Mouse (Mus musculus): Measurements from ENCODE around the gene Hdac9. TPM values are rescaled to one million over a fixed set of nuclear protein-coding genes. Genes with fewer than 3 reads are reported as not detected.
A peak's percentile ranks its signal among the peaks of the same experiment; 100 is the strongest.

The Hdac9 gene
- polyA plus RNA-seq, 1 experiment: 6.0 TPM

GRCm38 (mm10) chr12:34528201-34529164, 388.4 kb downstream of the Hdac9 start:
- H3K27ac ChIP-seq (ENCODE audit: insufficient read depth, low read length): peak overlapping the region; percentile 85
- peaks cover 4% of the 10 kb centered on the region; the same call in 1 of the 2 replicates for H3K4me1 ChIP-seq (ENCODE audit: control insufficient read depth, insufficient read depth, low read length)
- H3K4me3 ChIP-seq (ENCODE audit: insufficient read depth, low read length): 0 out of 2 replicates have a peak overlapping the region, but pooled peaks have one; percentile 10
- TF ChIP-seq CTCF (IDR thresholded peaks at IDR 0.05; ENCODE audit: borderline replicate concordance, insufficient read depth, low read length): no peak
- no peak for TF ChIP-seq POLR2A (IDR thresholded peaks at IDR 0.05; ENCODE audit: low read depth, low read length)

- H3K4me1 ChIP-seq (ENCODE audit: control insufficient read depth, insufficient read depth, low read length): peaks cover 4% of the 10 kb centered on the region; the same call in 1 of the 2 replicates
- H3K27ac ChIP-seq (ENCODE audit: insufficient read depth, low read length): peak overlapping the region; percentile 85; the same call in 1 of the 2 replicates
- no peak for TF ChIP-seq CTCF (IDR thresholded peaks at IDR 0.05; ENCODE audit: borderline replicate concordance, insufficient read depth, low read length)
- TF ChIP-seq POLR2A (IDR thresholded peaks at IDR 0.05; ENCODE audit: low read depth, low read length): no peak
- no peak overlapping the region for H3K4me3 ChIP-seq (ENCODE audit: insufficient read depth, low read length)
Observed at GRCm38 (mm10) chr12:34527761-34528160, 389.1 kb downstream of the Hdac9 start.

- Histone ChIP-seq H3K27ac (ENCODE audit: insufficient read depth, low read length) (peak overlapping the region; percentile 52; the same call in 1 of the 2 replicates), H3K4me3 (ENCODE audit: insufficient read depth, low read length) (no peak overlapping the region), H3K4me1 (ENCODE audit: control insufficient read depth, insufficient read depth, low read length) (no peaks in the 10 kb centered on the region)
- no peak for TF ChIP-seq POLR2A (IDR thresholded peaks at IDR 0.05; ENCODE audit: low read depth, low read length)
- no peak for TF ChIP-seq CTCF (IDR thresholded peaks at IDR 0.05; ENCODE audit: borderline replicate concordance, insufficient read depth, low read length)
Observed at GRCm38 (mm10) chr12:34521468-34521867, 395.4 kb downstream of the Hdac9 start.

GRCm38 (mm10) chr12:34516769-34517562, 399.9 kb downstream of the Hdac9 start:
- Histone ChIP-seq H3K4me1 (ENCODE audit: control insufficient read depth, insufficient read depth, low read length) (no peaks in the 10 kb centered on the region), H3K4me3 (ENCODE audit: insufficient read depth, low read length) (no peak overlapping the region), H3K27ac (ENCODE audit: insufficient read depth, low read length) (no peak overlapping the region)
- TF ChIP-seq CTCF (IDR thresholded peaks at IDR 0.05; ENCODE audit: borderline replicate concordance, insufficient read depth, low read length) (no peak), POLR2A (IDR thresholded peaks at IDR 0.05; ENCODE audit: low read depth, low read length) (no peak)

- TF ChIP-seq CTCF (IDR thresholded peaks at IDR 0.05; ENCODE audit: borderline replicate concordance, insufficient read depth, low read length): no peak
- TF ChIP-seq POLR2A (IDR thresholded peaks at IDR 0.05; ENCODE audit: low read depth, low read length): no peak
- no peak overlapping the region for H3K27ac ChIP-seq (ENCODE audit: insufficient read depth, low read length)
- no peak overlapping the region for H3K4me3 ChIP-seq (ENCODE audit: insufficient read depth, low read length)
- H3K4me1 ChIP-seq (ENCODE audit: control insufficient read depth, insufficient read depth, low read length): no peaks in the 10 kb centered on the region
Observed at GRCm38 (mm10) chr12:34506345-34506744, 410.6 kb downstream of the Hdac9 start.

- Histone ChIP-seq H3K27ac (ENCODE audit: insufficient read depth, low read length) (peak overlapping the region; percentile 97), H3K4me1 (ENCODE audit: control insufficient read depth, insufficient read depth, low read length) (peaks cover 6% of the 10 kb centered on the region), H3K4me3 (ENCODE audit: insufficient read depth, low read length) (no peak overlapping the region)
- TF ChIP-seq CTCF (IDR thresholded peaks at IDR 0.05; ENCODE audit: borderline replicate concordance, insufficient read depth, low read length) (no peak), POLR2A (IDR thresholded peaks at IDR 0.05; ENCODE audit: low read depth, low read length) (no peak)
Observed at GRCm38 (mm10) chr12:34498751-34499626, 417.9 kb downstream of the Hdac9 start.

GRCm38 (mm10) chr12:34498331-34498730, 418.6 kb downstream of the Hdac9 start:
- Histone ChIP-seq H3K4me1 (ENCODE audit: control insufficient read depth, insufficient read depth, low read length) (peaks cover 6% of the 10 kb centered on the region), H3K4me3 (ENCODE audit: insufficient read depth, low read length) (no peak overlapping the region), H3K27ac (ENCODE audit: insufficient read depth, low read length) (peak overlapping the region; percentile 97)
- TF ChIP-seq CTCF (IDR thresholded peaks at IDR 0.05; ENCODE audit: borderline replicate concordance, insufficient read depth, low read length) (no peak), POLR2A (IDR thresholded peaks at IDR 0.05; ENCODE audit: low read depth, low read length) (no peak)

- H3K27ac ChIP-seq (ENCODE audit: insufficient read depth, low read length): peak overlapping the region; percentile 34
- no peak for TF ChIP-seq POLR2A (IDR thresholded peaks at IDR 0.05; ENCODE audit: low read depth, low read length)
- TF ChIP-seq CTCF (IDR thresholded peaks at IDR 0.05; ENCODE audit: borderline replicate concordance, insufficient read depth, low read length): no peak
- peaks cover 6% of the 10 kb centered on the region for H3K4me1 ChIP-seq (ENCODE audit: control insufficient read depth, insufficient read depth, low read length)
- H3K4me3 ChIP-seq (ENCODE audit: insufficient read depth, low read length): no peak overlapping the region
Observed at GRCm38 (mm10) chr12:34497702-34498101, 419.2 kb downstream of the Hdac9 start.

- Histone ChIP-seq H3K4me3 (ENCODE audit: insufficient read depth, low read length) (no peak overlapping the region), H3K4me1 (ENCODE audit: control insufficient read depth, insufficient read depth, low read length) (peaks cover 6% of the 10 kb centered on the region), H3K27ac (ENCODE audit: insufficient read depth, low read length) (peak overlapping the region; percentile 42; the same call in 1 of the 2 replicates)
- TF ChIP-seq POLR2A (IDR thresholded peaks at IDR 0.05; ENCODE audit: low read depth, low read length) (no peak), CTCF (IDR thresholded peaks at IDR 0.05; ENCODE audit: borderline replicate concordance, insufficient read depth, low read length) (no peak)
Observed at GRCm38 (mm10) chr12:34495940-34496339, 421.0 kb downstream of the Hdac9 start.
